Mouse (Mus musculus) layer of hippocampus, adult 2 months (tissue): Measurements from ENCODE around the gene Trim14. TPM values are rescaled to one million over a fixed set of nuclear protein-coding genes. Genes with fewer than 3 reads are reported as not detected.

Experiments used
- DNase-seq, 2 experiments: peaks; one replicate each; pipeline ENCODE4 v3.0.0; 2022; ENCODE audit warnings: low spot score in 2 of 2
- H3K27ac ChIP-seq: fragments of 200-600 bp; 2 replicates; pipeline ENCODE4 v1.8.1; 2022
- H3K4me3 ChIP-seq: fragments of 200-600 bp; 2 replicates; pipeline ENCODE4 v1.8.1; 2022; ENCODE audit warnings: mild to moderate bottlenecking
- CTCF ChIP-seq: fragments of 200-600 bp; conservative IDR thresholded peaks from 2 replicates; pipeline ENCODE4 v1.8.1; 2022; ENCODE audit warnings: antibody characterized with exemption, mild to moderate bottlenecking, moderate library complexity
- total RNA-seq, 2 experiments: library from RNA; stranded (reverse); gene quantifications; 2 replicates each; pipeline ENCODE4 v1.2.3; 2021

Trim14 gene
- total RNA-seq, 2 experiments from 2014 or later = 0.93 to 1.2 TPM

- DNase-seq = no peak
- H3K27ac ChIP-seq = no peak overlapping the region
- TF ChIP-seq CTCF = no peak
These were observed 19.8 kb upstream of the Trim14 start for GRCm38 (mm10) chr4:46555762-46556161.

DNA sequence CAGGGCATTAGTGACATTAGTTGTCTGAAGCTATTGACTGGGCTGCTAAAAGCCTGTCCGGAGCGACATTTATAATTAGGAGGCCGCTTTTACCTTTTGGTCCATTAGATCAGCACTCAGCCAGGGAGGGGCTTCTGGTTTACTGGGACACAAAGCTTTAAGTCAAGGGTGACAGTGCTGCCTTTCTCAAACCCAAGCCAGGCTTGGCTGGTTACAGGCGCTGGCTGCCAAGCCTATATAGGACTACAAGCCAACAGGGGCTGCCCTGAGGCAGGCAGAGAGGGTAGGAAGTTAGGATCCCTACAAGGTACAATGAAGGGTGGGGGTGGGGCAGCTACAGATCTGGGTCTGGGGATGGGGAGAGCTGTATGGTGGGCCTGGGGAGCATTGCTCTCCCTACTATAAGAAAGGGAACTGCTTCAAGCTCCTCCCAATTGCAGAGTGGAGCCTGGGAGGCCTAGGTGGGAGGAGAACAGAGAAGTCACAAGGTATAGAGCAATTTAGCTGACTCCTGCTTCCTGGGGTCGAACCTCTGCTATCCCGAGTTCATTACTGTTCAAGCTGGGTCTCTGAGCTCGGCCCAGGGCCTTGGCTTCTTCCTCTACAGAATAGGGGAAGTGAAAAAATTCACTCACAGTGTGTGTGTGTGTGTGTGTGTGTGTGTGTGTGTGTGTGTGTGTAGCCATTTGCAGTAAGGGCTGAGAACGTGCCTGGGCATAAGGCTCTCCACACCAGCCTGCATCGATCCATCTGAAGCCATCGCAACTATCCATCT, 18.5 kb upstream of the Trim14 start:
- no peak for DNase-seq
- no peak overlapping the region for H3K4me3 ChIP-seq
- TF ChIP-seq CTCF = no peak
- H3K27ac ChIP-seq = no peak overlapping the region

More at GRCm38 (mm10) chr4:46555762-46556161, 19.8 kb upstream of the Trim14 start:
- no peak overlapping the region for H3K4me3 ChIP-seq

DNA sequence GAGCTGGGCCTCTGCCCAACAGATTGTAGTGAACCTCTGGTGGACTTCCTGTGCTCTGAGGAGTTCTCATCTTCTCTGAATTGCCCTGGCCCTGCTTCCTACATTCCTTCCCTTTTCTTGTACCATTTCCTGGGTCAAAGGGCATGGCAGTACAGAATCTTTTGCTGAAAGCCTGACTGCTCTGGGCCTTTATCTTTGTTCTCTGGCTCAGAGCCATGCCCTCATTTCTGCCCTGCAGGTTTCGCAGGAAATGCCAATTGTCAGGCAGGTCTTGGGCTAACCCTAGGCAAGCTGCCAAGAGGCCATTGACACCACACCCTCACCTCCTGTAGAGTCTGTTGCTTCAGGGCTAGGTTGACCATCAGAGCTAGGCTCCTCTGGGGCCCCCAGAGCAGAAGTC, 17.9 kb upstream of the Trim14 start:
- DNase-seq = no peak
- H3K27ac ChIP-seq = no peak overlapping the region
- TF ChIP-seq CTCF = no peak
- no peak overlapping the region for H3K4me3 ChIP-seq

GRCm38 (mm10) chr4:46550406-46550805, 14.5 kb upstream of the Trim14 start:
- Histone ChIP-seq H3K27ac (no peak overlapping the region), H3K4me3 (no peak overlapping the region)
- no peak for TF ChIP-seq CTCF
- DNase-seq = no peak

GRCm38 (mm10) chr4:46549979-46550378, 14.0 kb upstream of the Trim14 start:
- no peak overlapping the region for H3K4me3 ChIP-seq
- no peak overlapping the region for H3K27ac ChIP-seq
- DNase-seq = no peak
- TF ChIP-seq CTCF = no peak

DNA sequence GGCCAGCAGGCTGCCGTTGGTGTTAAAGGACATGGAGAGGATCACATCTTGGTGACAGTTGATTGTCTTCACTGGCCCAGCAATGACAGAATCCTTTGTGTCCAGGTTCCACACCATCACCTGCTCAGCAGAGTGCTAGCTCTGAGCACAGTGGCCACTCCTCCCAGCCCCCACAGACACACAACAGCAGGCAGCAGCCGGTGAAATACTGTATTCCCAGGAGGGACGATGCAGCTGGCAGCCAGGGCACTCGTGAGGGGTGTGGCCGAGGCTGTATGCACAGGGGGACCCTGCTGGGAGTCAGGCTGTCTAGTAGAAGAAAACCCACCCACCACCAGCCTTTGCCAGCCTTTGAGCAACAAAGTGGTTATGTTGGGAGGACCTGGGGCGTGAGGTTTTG, 10.8 kb upstream of the Trim14 start:
- DNase-seq = no peak
- no peak for TF ChIP-seq CTCF
- Histone ChIP-seq H3K27ac (no peak overlapping the region), H3K4me3 (no peak overlapping the region)

DNA sequence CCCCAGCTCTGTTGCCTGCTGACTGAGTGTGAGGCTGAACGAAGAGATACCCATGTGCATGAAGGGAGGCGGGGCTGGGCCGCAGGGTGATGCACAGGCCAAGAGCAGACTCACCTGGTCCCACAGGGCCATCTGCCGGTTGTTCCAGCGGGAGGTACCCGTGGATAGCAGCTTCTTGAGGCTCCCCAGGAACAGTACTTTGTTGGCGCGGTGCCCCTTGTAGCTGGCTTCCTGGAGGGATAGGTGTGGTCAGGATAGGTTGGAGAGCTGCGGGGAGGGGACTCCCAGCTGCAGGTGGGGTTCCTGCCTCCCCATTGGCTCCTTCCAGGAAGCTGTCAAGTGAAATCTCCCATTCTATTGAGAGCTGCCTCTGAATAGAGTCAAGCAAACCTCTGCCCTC, 9.6 kb upstream of the Trim14 start:
- no peak for DNase-seq
- no peak overlapping the region for H3K4me3 ChIP-seq
- H3K27ac ChIP-seq = no peak overlapping the region
- no peak for TF ChIP-seq CTCF

DNA sequence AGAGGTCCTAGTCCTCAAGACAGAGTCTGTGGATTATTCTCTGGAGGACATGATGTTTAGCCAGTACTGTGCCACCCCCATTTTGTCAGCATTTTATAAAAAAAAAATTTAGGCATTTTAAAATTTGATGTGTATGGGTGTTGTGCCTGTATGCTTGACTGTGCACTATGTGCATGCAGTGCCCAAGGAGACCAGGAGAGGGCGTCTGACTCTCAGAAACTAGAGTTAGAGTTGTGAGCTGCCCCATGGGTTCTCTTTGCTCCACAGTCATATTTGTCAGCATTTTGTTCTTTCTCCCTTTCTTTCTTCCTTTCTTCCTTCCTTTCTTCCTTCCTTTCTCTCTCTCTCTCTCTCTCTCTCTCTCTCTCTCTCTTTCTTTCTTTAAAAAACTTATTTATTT, 8.4 kb upstream of the Trim14 start:
- TF ChIP-seq CTCF = peak; percentile 64
- Histone ChIP-seq H3K4me3 (no peak overlapping the region), H3K27ac (no peak overlapping the region)
- DNase-seq = no peak

- H3K4me3 ChIP-seq = no peak overlapping the region
- H3K27ac ChIP-seq = no peak overlapping the region
- TF ChIP-seq CTCF = no peak
- no peak for DNase-seq
These were observed 7.6 kb upstream of the Trim14 start for GRCm38 (mm10) chr4:46543366-46544050.

- DNase-seq = no peak
- no peak overlapping the region for H3K4me3 ChIP-seq
- TF ChIP-seq CTCF = no peak
- no peak overlapping the region for H3K27ac ChIP-seq
These were observed 5.8 kb upstream of the Trim14 start for GRCm38 (mm10) chr4:46541707-46542106.

GRCm38 (mm10) chr4:46539167-46539566, 3.2 kb upstream of the Trim14 start:
- Histone ChIP-seq H3K4me3 (no peak overlapping the region), H3K27ac (no peak overlapping the region)
- DNase-seq = no peak
- no peak for TF ChIP-seq CTCF

DNA sequence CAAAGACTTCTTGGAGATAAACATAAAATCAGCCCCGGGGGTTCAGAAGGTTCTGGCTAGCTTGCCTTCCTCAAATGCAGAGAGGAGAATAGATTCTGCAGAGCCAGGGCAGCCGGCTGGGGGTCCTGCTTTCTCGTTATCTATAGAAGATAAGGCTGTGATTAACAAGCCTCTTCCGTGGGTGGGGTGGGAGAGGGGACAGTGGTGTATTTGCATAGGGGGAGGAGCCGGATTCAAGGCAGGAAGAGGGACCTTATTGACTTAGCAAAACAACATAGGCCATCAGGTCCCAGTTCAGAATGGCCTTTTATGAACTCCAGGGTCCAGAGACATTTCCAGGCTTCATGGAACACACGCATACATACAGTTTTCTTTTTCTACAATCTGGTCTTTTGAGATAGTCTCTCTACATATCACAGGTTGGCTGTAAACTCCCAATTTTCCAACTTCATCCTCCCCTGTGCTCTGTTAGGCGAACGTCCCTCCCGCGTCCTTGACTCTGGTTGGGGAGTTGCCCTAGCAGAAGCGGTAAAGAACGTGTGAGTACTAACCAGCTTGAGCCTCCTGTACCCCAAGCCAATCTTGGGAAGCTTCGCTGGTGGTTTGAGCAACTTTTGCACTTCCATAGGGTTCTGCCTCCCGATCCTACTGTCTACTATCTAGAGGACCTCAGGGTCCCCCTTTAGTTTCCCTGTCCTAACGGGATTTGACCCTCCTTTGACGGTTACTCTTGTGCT, 679 bp downstream of the Trim14 start:
- Histone ChIP-seq H3K27ac (no peak overlapping the region), H3K4me3 (peak overlapping the region; percentile 51)
- TF ChIP-seq CTCF = no peak
- no peak for DNase-seq
